Mouse (Mus musculus): ENCODE data around the gene Gm13287.
"Not testable (repeated sequence)": the region's sequence is repeated elsewhere in the genome, so short reads cannot be mapped to it uniquely, and the experiment has no call there.

Gm13287 gene

DNA sequence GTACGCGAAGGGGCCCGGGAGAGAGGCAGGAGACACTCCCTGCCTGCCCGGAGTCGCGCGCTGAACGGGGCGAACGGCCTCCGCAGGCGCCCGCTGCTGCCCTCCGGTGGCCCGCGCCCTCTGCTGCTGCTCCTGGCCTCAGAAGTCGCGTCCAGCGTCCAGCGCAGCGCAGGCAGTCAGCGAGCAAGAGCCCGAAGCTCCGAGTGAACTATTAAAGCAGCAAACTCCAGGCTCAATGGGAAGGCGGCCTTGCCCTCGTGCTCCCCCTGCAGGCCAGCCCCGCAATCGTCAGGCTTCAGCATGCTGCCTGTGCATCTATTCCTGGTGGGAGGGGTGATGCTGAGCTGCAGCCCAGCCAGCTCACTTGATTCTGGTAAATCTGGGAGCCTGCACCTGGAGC, 6.0 kb upstream of the Gm13287 start, which contains the start of gene Gm13279:
Gene Gm13279, plus strand, starts transcription at position 301 of the 400 bp plus-strand sequence.
- not testable (repeated sequence) for DNase-seq (ENCODE audit: low spot score)

DNA sequence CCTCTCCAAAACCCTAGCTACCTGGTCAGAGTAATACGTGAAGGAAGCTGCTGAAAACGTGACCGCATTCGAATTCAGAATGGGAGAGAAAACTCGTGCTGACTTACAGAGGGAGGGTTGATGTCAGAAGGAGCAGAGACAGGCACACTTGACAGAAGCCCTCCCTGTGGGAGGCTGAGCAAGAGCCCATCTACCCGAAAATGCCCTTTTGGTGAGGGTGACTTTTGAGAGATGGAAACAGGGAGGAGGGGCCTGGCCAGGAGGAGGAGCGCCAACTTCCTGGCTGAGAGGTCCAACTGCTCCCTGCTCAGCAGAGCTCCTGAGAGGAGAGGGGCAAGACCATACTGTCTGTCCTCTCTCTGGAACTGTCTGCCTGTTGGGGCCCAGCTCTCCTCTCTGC, 3.7 kb upstream of the Gm13287 start, which contains the start of gene Gm13285:
Gene Gm13285, plus strand, starts transcription at position 301 of the 400 bp plus-strand sequence.
- not testable (repeated sequence) for DNase-seq (ENCODE audit: low spot score)

DNA sequence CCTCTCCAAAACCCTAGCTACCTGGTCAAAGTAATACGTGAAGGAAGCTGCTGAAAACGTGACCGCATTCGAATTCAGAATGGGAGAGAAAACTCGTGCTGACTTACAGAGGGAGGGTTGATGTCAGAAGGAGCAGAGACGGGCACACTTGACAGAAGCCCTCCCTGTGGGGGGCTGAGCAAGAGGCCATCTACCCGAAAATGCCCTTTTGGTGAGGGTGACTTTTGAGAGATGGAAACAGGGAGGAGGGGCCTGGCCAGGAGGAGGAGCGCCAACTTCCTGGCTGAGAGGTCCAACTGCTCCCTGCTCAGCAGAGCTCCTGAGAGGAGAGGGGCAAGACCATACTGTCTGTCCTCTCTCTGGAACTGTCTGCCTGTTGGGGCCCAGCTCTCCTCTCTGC, 2.2 kb downstream of the Gm13287 start, which contains the start of gene Gm13288:
Gene Gm13288, plus strand, starts transcription at position 301 of the 400 bp plus-strand sequence.
- not testable (repeated sequence) for DNase-seq (ENCODE audit: low spot score)

DNA sequence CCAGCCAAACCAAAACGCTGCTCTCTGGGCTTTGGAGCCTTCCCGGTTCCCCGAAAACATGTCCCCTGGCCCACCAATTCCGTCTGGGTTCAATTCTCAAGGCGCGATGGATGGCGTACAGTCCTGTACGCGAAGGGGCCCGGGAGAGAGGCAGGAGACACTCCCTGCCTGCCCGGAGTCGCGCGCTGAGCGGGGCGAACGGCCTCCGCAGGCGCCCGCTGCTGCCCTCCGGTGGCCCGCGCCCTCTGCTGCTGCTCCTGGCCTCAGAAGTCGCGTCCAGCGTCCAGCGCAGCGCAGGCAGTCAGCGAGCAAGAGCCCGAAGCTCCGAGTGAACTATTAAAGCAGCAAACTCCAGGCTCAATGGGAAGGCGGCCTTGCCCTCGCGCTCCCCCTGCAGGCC, 2.7 kb downstream of the Gm13287 start:
- DNase-seq (ENCODE audit: low spot score) = not testable (repeated sequence)

DNA sequence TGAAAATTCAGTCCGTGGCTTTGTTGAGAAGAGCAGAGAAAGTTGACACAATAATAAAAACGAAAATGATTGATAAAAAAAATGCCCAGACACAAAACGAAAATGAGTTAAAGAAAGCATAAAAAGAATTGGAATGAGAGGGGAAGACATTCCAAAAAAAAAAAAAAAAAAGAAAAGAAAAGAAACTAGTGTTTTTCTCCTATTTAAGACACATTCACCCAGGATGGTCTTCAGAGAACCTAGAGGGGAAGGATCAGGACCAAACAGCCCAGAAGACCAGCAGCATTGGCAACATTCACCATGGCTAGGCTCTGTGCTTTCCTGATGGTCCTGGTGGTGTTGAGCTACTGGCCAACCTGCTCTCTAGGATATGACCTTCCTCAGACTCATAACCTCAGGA, 12.9 kb downstream of the Gm13287 start, which contains the start of gene Ifna7:
Gene Ifna7, plus strand, starts transcription at position 301 of the 400 bp plus-strand sequence.
- no peak for DNase-seq (ENCODE audit: low spot score)

DNA sequence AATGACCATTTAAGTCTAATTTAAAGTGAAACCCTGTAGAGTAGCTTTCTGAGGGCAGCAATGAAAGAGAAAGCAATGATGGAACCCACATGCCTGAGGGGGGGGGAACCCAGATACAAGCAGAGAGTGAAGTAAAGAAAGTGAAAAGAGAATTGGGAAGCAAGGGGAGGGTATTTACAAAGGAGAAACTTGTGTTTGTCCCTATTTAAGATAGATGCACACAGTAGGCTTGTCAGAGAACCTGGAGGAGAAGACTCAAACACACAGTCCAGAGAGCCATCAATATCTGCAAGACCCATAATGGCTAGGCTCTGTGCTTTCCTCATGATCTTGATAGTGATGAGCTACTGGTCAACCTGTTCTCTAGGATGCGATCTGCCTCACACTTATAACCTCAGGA, 16.6 kb downstream of the Gm13287 start, which contains the start of gene Ifna11:
Gene Ifna11, plus strand, starts transcription at position 301 of the 400 bp plus-strand sequence.
- no peak for DNase-seq (ENCODE audit: low spot score)

DNA sequence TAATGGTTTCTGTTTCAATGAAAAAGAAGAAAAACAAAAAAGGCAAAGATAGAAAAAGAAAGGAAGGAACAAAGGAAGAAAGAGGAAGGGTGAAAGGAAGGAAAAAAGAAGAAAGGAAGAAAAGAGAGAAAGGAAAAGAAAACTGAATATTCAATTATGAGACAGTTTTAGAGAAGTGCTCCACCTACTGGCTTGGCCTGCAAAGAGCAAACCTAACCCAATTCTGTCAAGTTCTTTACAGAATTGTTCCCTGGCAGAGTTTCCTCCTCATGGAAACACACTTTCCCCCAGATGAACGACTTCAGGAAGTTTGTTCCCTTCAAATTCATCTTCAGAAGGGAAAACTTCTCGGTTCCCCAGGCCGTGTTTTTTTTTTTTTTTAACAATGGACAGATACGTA, 19.9 kb downstream of the Gm13287 start:
- no peak for DNase-seq (ENCODE audit: low spot score)

DNA sequence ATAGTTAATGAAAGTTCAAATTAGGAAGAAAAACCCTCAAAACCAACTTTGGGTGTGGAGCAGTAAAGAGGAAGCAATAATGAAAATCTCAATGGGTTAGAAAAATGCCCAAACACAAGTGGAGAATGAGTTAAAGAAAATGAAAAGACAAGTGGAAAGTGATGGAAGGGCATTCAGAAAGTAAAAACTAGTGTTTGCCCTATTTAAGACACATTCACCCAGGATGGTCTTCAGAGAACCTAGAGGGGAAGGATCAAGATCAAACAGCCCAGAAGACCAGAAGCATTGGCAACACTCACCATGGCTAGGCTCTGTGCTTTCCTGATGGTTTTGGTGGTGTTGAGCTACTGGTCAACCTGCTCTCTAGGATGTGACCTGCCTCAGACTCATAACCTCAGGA, 24.1 kb downstream of the Gm13287 start, which contains the start of gene Ifna6:
Gene Ifna6, plus strand, starts transcription at position 301 of the 400 bp plus-strand sequence.
- DNase-seq (ENCODE audit: low spot score) = not testable (repeated sequence)

DNA sequence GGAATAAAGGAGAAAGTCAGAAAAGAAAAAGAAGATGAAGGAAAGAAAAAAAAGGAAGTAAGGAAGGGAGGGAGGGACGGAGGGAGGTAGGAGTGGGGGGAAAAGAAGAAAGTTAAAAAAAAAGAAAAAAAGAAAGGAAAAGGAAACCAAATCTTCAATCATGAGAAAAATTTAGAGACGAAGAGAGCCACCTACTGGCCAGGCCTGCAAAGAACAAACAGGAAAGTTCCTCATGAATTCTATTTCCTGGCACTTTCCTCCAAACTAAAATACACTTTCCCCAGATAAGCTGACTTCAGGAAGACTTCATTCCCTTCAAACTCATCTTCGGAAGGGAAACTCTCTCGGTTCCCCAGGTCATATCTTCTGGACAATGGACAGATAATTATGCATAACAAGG, 27.5 kb downstream of the Gm13287 start:
- peak; percentile 26 for DNase-seq (ENCODE audit: low spot score)

DNA sequence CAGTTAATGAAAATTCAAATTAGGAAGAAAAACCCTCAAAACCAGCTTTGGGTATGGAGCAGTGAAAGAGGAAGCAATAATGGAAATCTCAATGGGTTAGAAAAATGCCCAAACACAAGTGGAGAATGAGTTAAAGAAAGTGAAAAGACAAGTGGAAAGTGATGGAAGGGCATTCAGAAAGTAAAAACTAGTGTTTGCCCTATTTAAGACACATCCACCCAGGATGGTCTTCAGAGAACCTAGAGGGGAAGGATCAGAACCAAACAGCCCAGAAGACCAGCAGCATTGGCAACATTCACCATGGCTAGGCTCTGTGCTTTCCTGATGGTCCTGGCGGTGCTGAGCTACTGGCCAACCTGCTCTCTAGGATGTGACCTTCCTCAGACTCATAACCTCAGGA, 32.2 kb downstream of the Gm13287 start, which contains the start of gene Ifna5:
Gene Ifna5, plus strand, starts transcription at position 301 of the 400 bp plus-strand sequence.
- DNase-seq (ENCODE audit: low spot score) = not testable (repeated sequence)

DNA sequence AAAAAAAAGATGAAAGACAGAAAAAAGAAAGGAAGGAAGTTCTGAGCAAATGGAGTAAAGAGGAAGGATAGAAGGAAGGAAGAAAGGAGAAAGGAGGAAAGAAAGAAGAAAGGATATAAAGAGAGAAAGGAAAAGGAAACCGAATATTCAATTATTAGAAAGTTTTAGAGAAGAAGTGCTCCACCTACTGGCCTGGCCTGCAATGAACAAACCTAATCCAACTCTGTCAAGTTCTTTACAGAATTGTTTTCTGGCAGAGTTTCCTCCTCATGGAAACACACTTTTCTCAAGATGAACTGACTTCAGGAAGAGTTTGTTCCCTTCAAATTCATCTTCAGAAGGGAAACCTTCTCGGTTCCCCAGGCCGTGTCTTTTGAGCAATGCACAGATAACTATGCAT, 35.8 kb downstream of the Gm13287 start:
- no peak for DNase-seq (ENCODE audit: low spot score)

DNA sequence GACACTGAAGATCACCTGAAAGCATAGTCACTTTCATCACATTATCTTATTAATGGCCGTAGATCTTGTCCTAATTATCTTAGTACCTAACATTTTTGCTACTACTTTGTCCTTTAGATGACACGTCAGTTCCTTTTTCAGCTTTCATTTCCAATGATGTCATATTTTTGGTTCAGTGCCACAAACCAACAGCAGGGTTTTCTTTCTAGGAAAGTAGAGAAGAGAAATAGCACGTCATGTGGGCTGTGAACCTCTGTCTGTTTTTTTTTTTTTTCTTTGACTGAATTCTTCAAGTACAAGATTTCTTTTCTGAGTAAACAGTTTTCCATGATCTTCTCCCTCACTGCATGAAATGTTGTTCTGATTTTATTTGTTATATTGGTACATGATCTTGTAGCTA, 37.0 kb downstream of the Gm13287 start:
- DNase-seq (ENCODE audit: low spot score) = no peak

DNA sequence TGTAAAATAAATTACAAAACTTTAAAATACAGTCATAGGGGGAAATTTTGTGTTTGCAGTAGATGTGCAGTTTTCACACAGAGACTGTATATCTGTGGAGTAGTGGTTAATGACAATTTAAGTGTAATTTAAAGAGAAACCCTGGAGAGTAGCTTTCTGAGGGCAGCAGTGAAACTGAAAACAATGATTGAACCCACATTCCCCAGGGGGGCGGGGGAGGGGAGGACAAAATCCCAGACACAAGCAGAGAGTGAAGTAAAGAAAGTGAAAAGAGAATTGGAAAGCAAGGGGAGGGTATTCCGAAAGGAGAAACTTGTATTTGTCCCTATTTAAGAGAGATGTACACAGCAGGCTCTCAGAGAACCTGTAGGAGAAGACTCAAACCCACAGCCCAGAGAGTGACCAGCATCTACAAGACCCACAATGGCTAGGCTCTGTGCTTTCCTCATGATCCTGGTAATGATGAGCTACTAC, 38.4 kb downstream of the Gm13287 start, which contains the start of gene Ifna4:
Gene Ifna4, plus strand, starts transcription at position 424 of the 474 bp plus-strand sequence.
- no peak for DNase-seq (ENCODE audit: low spot score)

DNA sequence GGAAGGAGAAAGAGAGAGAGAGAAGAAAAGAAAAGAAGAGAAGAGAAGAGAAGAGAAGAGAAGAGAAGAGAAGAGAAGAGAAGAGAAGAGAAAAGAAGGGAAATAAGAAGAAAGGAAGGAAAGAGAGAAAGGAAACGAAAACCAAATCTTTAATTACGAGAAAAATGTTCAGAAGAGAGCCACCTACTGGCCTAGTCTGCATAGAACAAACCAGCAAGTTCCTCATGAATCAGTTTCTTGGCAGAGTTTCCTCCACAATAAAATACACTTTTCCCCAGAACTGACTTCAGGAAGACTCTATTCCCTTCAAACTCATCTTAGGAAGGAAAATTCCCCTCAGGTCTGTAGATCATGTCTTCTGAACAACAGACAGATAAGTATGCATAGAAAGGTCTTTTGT, 42.3 kb downstream of the Gm13287 start:
- no peak for DNase-seq (ENCODE audit: low spot score)

DNA sequence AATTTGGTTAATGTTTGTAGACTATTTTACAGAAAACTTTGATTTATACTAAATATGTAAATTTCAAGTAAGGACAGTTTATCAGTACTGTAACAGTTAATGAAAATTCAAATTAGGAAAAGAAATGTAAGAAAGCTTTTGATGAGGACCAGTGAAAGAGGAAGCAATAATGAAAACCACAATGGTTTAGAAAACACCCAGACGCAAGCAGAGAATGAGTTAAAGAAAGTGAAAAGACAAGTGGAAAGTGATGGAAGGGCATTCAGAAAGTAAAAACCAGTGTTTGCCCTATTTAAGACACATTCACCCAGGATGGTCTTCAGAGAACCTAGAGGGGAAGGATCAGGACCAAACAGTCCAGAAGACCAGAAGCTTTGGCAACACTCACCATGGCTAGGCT, 46.6 kb downstream of the Gm13287 start, which contains the start of gene Ifna1:
Gene Ifna1, plus strand, starts transcription at position 390 of the 400 bp plus-strand sequence.
- DNase-seq (ENCODE audit: low spot score) = no peak

DNA sequence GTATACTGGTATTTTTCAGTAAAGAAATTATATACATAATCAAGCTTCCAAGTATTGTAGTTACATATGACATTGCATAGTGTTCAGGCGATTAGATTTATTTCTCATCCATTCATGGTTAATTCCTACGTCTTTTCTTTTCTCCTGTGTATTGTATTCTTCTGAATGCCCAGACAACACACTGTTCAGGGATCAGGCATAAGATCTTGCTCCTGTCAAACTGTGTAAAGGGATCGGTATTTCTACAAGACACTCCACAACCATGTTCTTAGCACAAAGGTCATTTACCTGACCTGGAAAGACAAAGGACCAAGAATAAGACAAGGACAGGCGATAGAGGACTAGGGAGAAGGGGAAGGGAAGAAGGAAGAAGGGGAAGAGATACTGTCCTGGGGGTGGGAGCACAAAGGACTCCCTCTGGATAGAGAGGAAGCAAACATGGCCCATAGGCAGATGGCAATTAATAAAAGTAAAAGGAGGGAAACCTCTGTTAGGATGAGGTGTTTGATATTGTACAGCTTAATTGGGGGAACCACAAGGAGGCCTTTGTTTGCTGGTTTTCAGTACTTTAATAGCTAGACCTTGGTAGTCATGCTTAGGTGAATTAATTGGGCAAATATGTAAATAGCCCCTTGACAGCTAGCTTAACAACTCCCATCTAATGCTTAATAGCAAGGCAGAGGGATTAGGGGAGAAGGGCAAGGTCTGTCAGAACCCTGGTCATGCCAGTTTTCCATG, 48.1 kb downstream of the Gm13287 start:
- no peak for DNase-seq (ENCODE audit: low spot score)
